Mouse (Mus musculus): ENCODE data around the gene Dnajc14. TPM values are rescaled to one million over a fixed set of nuclear protein-coding genes. Genes with fewer than 3 reads are reported as not detected.

Gene Dnajc14
- polyA plus RNA-seq, 1 experiment from 2014 or later, result 42.7 TPM

- 84% methylated on average over 1 of the region's 1 CpGs for WGBS
- H3K4me1 ChIP-seq (ENCODE audit: control insufficient read depth, insufficient read depth, low read length), result no peaks in the 10 kb centered on the region
- no peak overlapping the region for H3K27ac ChIP-seq (replicated peaks; ENCODE audit: low read depth, low read length)
- H3K27me3 ChIP-seq (ENCODE audit: control insufficient read depth, insufficient read depth, low read length), result no peaks in the 10 kb centered on the region
- no peak overlapping the region for H3K4me3 ChIP-seq (replicated peaks; ENCODE audit: low read depth, low read length)
- no peak for DNase-seq
- H3K9me3 ChIP-seq (ENCODE audit: control insufficient read depth, low read length), result no peaks in the 10 kb centered on the region
- H3K9ac ChIP-seq (replicated peaks; ENCODE audit: low read length), result no peak overlapping the region
- no peaks in the 10 kb centered on the region for H3K36me3 ChIP-seq (ENCODE audit: control insufficient read depth, insufficient read depth, low read length)
- no peak overlapping the region for H3K4me2 ChIP-seq (ENCODE audit: low read length)
- ATAC-seq (ENCODE audit: low FRiP score, low TSS enrichment), result no peak
Measured at GRCm38 (mm10) chr10:128793258-128793657, 10.6 kb upstream of the Dnajc14 start.

- H3K4me1 ChIP-seq (ENCODE audit: control insufficient read depth, insufficient read depth, low read length), result no peaks in the 10 kb centered on the region
- no peaks in the 10 kb centered on the region; the same call in 1 of the 2 replicates for H3K36me3 ChIP-seq (ENCODE audit: control insufficient read depth, insufficient read depth, low read length)
- no peak overlapping the region for H3K9ac ChIP-seq (replicated peaks; ENCODE audit: low read length)
- no peak overlapping the region for H3K4me3 ChIP-seq (replicated peaks; ENCODE audit: low read depth, low read length)
- H3K27ac ChIP-seq (replicated peaks; ENCODE audit: low read depth, low read length), result no peak overlapping the region
- H3K27me3 ChIP-seq (ENCODE audit: control insufficient read depth, insufficient read depth, low read length), result no peaks in the 10 kb centered on the region
- H3K9me3 ChIP-seq (ENCODE audit: control insufficient read depth, low read length), result no peaks in the 10 kb centered on the region
- no peak for ATAC-seq (ENCODE audit: low FRiP score, low TSS enrichment)
- no peak for DNase-seq
- no peak overlapping the region for H3K4me2 ChIP-seq (ENCODE audit: low read length)
- 92% methylated on average over 5 of the region's 5 CpGs for WGBS
Measured at GRCm38 (mm10) chr10:128794391-128794790, 9.5 kb upstream of the Dnajc14 start.

GRCm38 (mm10) chr10:128795581-128795980 is 8.3 kb upstream of the Dnajc14 start:
- Histone ChIP-seq H3K27ac (replicated peaks; ENCODE audit: low read depth, low read length) (no peak overlapping the region), H3K4me2 (ENCODE audit: low read length) (no peak overlapping the region), H3K9ac (replicated peaks; ENCODE audit: low read length) (no peak overlapping the region), H3K4me3 (replicated peaks; ENCODE audit: low read depth, low read length) (no peak overlapping the region), H3K27me3 (ENCODE audit: control insufficient read depth, insufficient read depth, low read length) (no peaks in the 10 kb centered on the region), H3K4me1 (ENCODE audit: control insufficient read depth, insufficient read depth, low read length) (no peaks in the 10 kb centered on the region), H3K36me3 (ENCODE audit: control insufficient read depth, insufficient read depth, low read length) (peaks cover 8% of the 10 kb centered on the region), H3K9me3 (ENCODE audit: control insufficient read depth, low read length) (no peaks in the 10 kb centered on the region)
- DNase-seq (no peak), ATAC-seq (ENCODE audit: low FRiP score, low TSS enrichment) (no peak)
- WGBS, result 96% methylated on average over 3 of the region's 3 CpGs

GRCm38 (mm10) chr10:128798676-128799075 is 5.2 kb upstream of the Dnajc14 start:
- ATAC-seq (ENCODE audit: low FRiP score, low TSS enrichment), result no peak
- Histone ChIP-seq H3K9me3 (ENCODE audit: control insufficient read depth, low read length) (no peaks in the 10 kb centered on the region), H3K36me3 (ENCODE audit: control insufficient read depth, insufficient read depth, low read length) (peaks cover 14% of the 10 kb centered on the region), H3K9ac (replicated peaks; ENCODE audit: low read length) (no peak overlapping the region), H3K4me2 (ENCODE audit: low read length) (no peak overlapping the region), H3K27me3 (ENCODE audit: control insufficient read depth, insufficient read depth, low read length) (no peaks in the 10 kb centered on the region), H3K4me1 (ENCODE audit: control insufficient read depth, insufficient read depth, low read length) (peaks cover 7% of the 10 kb centered on the region), H3K27ac (replicated peaks; ENCODE audit: low read depth, low read length) (no peak overlapping the region), H3K4me3 (replicated peaks; ENCODE audit: low read depth, low read length) (no peak overlapping the region)
- DNase-seq, result no peak
- 95% methylated on average over 8 of the region's 8 CpGs for WGBS

- H3K4me2 ChIP-seq (ENCODE audit: low read length), result no peak overlapping the region
- peaks cover 23% of the 10 kb centered on the region for H3K36me3 ChIP-seq (ENCODE audit: control insufficient read depth, insufficient read depth, low read length)
- 90% methylated on average over 16 of the region's 16 CpGs for WGBS
- H3K27ac ChIP-seq (replicated peaks; ENCODE audit: low read depth, low read length), result no peak overlapping the region
- no peak overlapping the region for H3K4me3 ChIP-seq (replicated peaks; ENCODE audit: low read depth, low read length)
- peaks cover 19% of the 10 kb centered on the region for H3K4me1 ChIP-seq (ENCODE audit: control insufficient read depth, insufficient read depth, low read length)
- H3K9me3 ChIP-seq (ENCODE audit: control insufficient read depth, low read length), result no peaks in the 10 kb centered on the region
- no peaks in the 10 kb centered on the region for H3K27me3 ChIP-seq (ENCODE audit: control insufficient read depth, insufficient read depth, low read length)
- ATAC-seq (ENCODE audit: low FRiP score, low TSS enrichment), result no peak
- DNase-seq, result no peak
- no peak overlapping the region for H3K9ac ChIP-seq (replicated peaks; ENCODE audit: low read length)
Measured at GRCm38 (mm10) chr10:128801981-128802495, 1.8 kb upstream of the Dnajc14 start.

- peaks cover 28% of the 10 kb centered on the region for H3K4me1 ChIP-seq (ENCODE audit: control insufficient read depth, insufficient read depth, low read length)
- no peak for DNase-seq
- H3K9ac ChIP-seq (replicated peaks; ENCODE audit: low read length), result peak overlapping the region; percentile 77; the same call in 1 of the 2 replicates
- H3K9me3 ChIP-seq (ENCODE audit: control insufficient read depth, low read length), result no peaks in the 10 kb centered on the region
- peak overlapping the region; percentile 76 for H3K4me3 ChIP-seq (replicated peaks; ENCODE audit: low read depth, low read length)
- H3K27me3 ChIP-seq (ENCODE audit: control insufficient read depth, insufficient read depth, low read length), result no peaks in the 10 kb centered on the region
- WGBS, result 61% methylated on average over 4 of the region's 4 CpGs
- ATAC-seq (ENCODE audit: low FRiP score, low TSS enrichment), result no peak
- no peak overlapping the region for H3K27ac ChIP-seq (replicated peaks; ENCODE audit: low read depth, low read length)
- H3K4me2 ChIP-seq (ENCODE audit: low read length), result peak overlapping the region; percentile 62
- H3K36me3 ChIP-seq (ENCODE audit: control insufficient read depth, insufficient read depth, low read length), result peaks cover 30% of the 10 kb centered on the region
Measured at GRCm38 (mm10) chr10:128802956-128803355, 906 bp upstream of the Dnajc14 start.

- peak overlapping the region; percentile 92 for H3K27ac ChIP-seq (replicated peaks; ENCODE audit: low read depth, low read length)
- no peak for ATAC-seq (ENCODE audit: low FRiP score, low TSS enrichment)
- peaks cover 31% of the 10 kb centered on the region for H3K4me1 ChIP-seq (ENCODE audit: control insufficient read depth, insufficient read depth, low read length)
- DNase-seq, result no peak
- peak overlapping the region; percentile 76 for H3K4me3 ChIP-seq (replicated peaks; ENCODE audit: low read depth, low read length)
- peaks cover 30% of the 10 kb centered on the region for H3K36me3 ChIP-seq (ENCODE audit: control insufficient read depth, insufficient read depth, low read length)
- peak overlapping the region; percentile 77; the same call in 1 of the 2 replicates for H3K9ac ChIP-seq (replicated peaks; ENCODE audit: low read length)
- peak overlapping the region; percentile 62 for H3K4me2 ChIP-seq (ENCODE audit: low read length)
- no peaks in the 10 kb centered on the region for H3K9me3 ChIP-seq (ENCODE audit: control insufficient read depth, low read length)
- H3K27me3 ChIP-seq (ENCODE audit: control insufficient read depth, insufficient read depth, low read length), result no peaks in the 10 kb centered on the region
- WGBS, result 9% methylated on average over 6 of the region's 6 CpGs
Measured at GRCm38 (mm10) chr10:128803361-128803760, 501 bp upstream of the Dnajc14 start.

GRCm38 (mm10) chr10:128804271-128805091 is 619 bp downstream of the Dnajc14 start, which contains the start of gene Tmem198b:
Gene Tmem198b, minus strand, starts transcription at chr10:128804370.
- DNase-seq, result peak; percentile 86
- H3K4me1 ChIP-seq (ENCODE audit: control insufficient read depth, insufficient read depth, low read length), result peaks cover 42% of the 10 kb centered on the region

More at GRCm38 (mm10) chr10:128804271-128805091, 619 bp downstream of the Dnajc14 start, which contains the start of gene Tmem198b:
- Histone ChIP-seq H3K4me2 (ENCODE audit: low read length) (peak within 1 kb of the TSS; percentile 62), H3K36me3 (ENCODE audit: control insufficient read depth, insufficient read depth, low read length) (peaks cover 39% of the 10 kb centered on the region), H3K27ac (replicated peaks; ENCODE audit: low read depth, low read length) (peak within 1 kb of the TSS; percentile 92), H3K9ac (replicated peaks; ENCODE audit: low read length) (peak within 1 kb of the TSS; percentile 77), H3K27me3 (ENCODE audit: control insufficient read depth, insufficient read depth, low read length) (no peaks in the 10 kb centered on the region), H3K4me3 (replicated peaks; ENCODE audit: low read depth, low read length) (peak within 1 kb of the TSS; percentile 76), H3K9me3 (ENCODE audit: control insufficient read depth, low read length) (no peaks in the 10 kb centered on the region)
- peak; percentile 79 for ATAC-seq (ENCODE audit: low FRiP score, low TSS enrichment)
- under 1% methylated on average over 28 of the region's 28 CpGs for WGBS
